Mouse (Mus musculus) CH12.LX (cell line): ENCODE results near the gene Fgfr3. TPM values are rescaled to one million over a fixed set of nuclear protein-coding genes. Genes with fewer than 3 reads are reported as not detected.

Source experiments
- DNase-seq: peaks from one replicate; pipeline ENCODE4 v3.0.0-alpha.2; 2013; ENCODE audit errors: extremely low read depth
- H3K27ac ChIP-seq: 2 replicates; pipeline ENCODE4 v1.5.1; 2012; ENCODE audit warnings: low read depth, mild to moderate bottlenecking, control low read depth, moderate library complexity; ENCODE audit not compliant: insufficient read depth
- H3K27me3 ChIP-seq: replicated peaks from 2 replicates; pipeline ENCODE3; 2012; ENCODE audit warnings: inconsistent platforms
- H3K36me3 ChIP-seq, 2 experiments: replicated peaks in 1 of 2; 2 replicates each; pipeline versions ENCODE3 to v1.6.1; 2012; ENCODE audit warnings: inconsistent platforms in 1 of 2, low read length in 1 of 2, mild to moderate bottlenecking in 1 of 2, mixed read lengths in 1 of 2, moderate library complexity in 1 of 2; ENCODE audit not compliant: control insufficient read depth in 1 of 2, insufficient read depth in 1 of 2
- H3K4me1 ChIP-seq, 2 experiments: 2 replicates each; pipeline ENCODE4 v1.6.1; 2012; ENCODE audit warnings: inconsistent platforms in 1 of 2, moderate library complexity in 1 of 2; ENCODE audit not compliant: insufficient read depth in 2 of 2, control insufficient read depth in 1 of 2
- H3K4me2 ChIP-seq: 2 replicates; pipeline ENCODE4 v1.6.1; 2012; ENCODE audit warnings: low read depth, mild to moderate bottlenecking, control low read depth; ENCODE audit not compliant: poor library complexity, insufficient read depth, severe bottlenecking
- H3K4me3 ChIP-seq, 3 experiments: fragments of 150-350 bp in 1 of 3; sonication (generic) in 1 of 3; replicated peaks in 1 of 3; 2 replicates each; pipeline versions ENCODE3 to v1.5.1; 2011 to 2012; ENCODE audit warnings: low read depth in 2 of 3, low read length in 2 of 3, mild to moderate bottlenecking in 2 of 3, moderate library complexity in 2 of 3, control low read depth in 1 of 3, improper control_type of control experiment in 1 of 3, inconsistent platforms in 1 of 3, mixed read lengths in 1 of 3; ENCODE audit not compliant: poor library complexity in 1 of 3
- H3K79me2 ChIP-seq: replicated peaks from 2 replicates; pipeline ENCODE4 v1.6.1; 2012; ENCODE audit warnings: mild to moderate bottlenecking, moderate library complexity; ENCODE audit not compliant: control insufficient read depth, poor library complexity, insufficient read depth, severe bottlenecking; ENCODE audit errors: extremely low read depth
- H3K9ac ChIP-seq: 2 replicates; pipeline ENCODE4 v1.6.1; 2012; ENCODE audit warnings: low read depth, mild to moderate bottlenecking, control low read depth, moderate library complexity; ENCODE audit not compliant: insufficient read depth
- H3K9me3 ChIP-seq: replicated peaks from 2 replicates; pipeline ENCODE3; 2012; ENCODE audit warnings: low read length, inconsistent platforms, mixed read lengths
- BHLHE40 ChIP-seq: IDR thresholded peaks from 2 replicates; pipeline ENCODE4 v1.6.1; 2011; ENCODE audit warnings: mild to moderate bottlenecking, low read depth, low read length, improper control_type of control experiment
- CHD1 ChIP-seq: IDR thresholded peaks from 2 replicates; pipeline ENCODE4 v1.6.1; 2012; ENCODE audit warnings: low read depth, low read length, improper control_type of control experiment, inconsistent platforms
- CHD2 ChIP-seq: IDR thresholded peaks from 2 replicates; pipeline ENCODE4 v1.6.1; 2011; ENCODE audit warnings: low read length, improper control_type of control experiment
- EP300 ChIP-seq: IDR thresholded peaks from 2 replicates; pipeline ENCODE4 v1.6.1; 2011; ENCODE audit warnings: low read length, improper control_type of control experiment
- ETS1 ChIP-seq: conservative IDR thresholded peaks from 2 replicates; pipeline ENCODE4 v1.6.1; 2012; ENCODE audit warnings: low read depth, mild to moderate bottlenecking, inconsistent platforms, low read length, improper control_type of control experiment, moderate library complexity
- HCFC1 ChIP-seq: IDR thresholded peaks from 2 replicates; pipeline ENCODE4 v1.6.1; 2012; ENCODE audit warnings: low read depth, mild to moderate bottlenecking, inconsistent platforms, low read length, improper control_type of control experiment
- IRF4 ChIP-seq: IDR thresholded peaks from 2 replicates; pipeline ENCODE4 v1.6.1; 2014; ENCODE audit warnings: low read depth, mild to moderate bottlenecking, inconsistent platforms, low read length, improper control_type of control experiment
- JUN ChIP-seq: IDR thresholded peaks from 2 replicates; pipeline ENCODE4 v1.6.1; 2011; ENCODE audit warnings: low read depth, mild to moderate bottlenecking, low read length, improper control_type of control experiment, moderate library complexity; ENCODE audit not compliant: insufficient read depth
- JUND ChIP-seq: conservative IDR thresholded peaks from 2 replicates; pipeline ENCODE4 v1.6.1; 2011; ENCODE audit warnings: low read depth, low read length, improper control_type of control experiment
- KAT2A ChIP-seq: IDR thresholded peaks from 2 replicates; pipeline ENCODE4 v1.6.1; 2012; ENCODE audit warnings: low read length, improper control_type of control experiment, inconsistent platforms; ENCODE audit not compliant: insufficient replicate concordance
- MAX ChIP-seq: IDR thresholded peaks from 2 replicates; pipeline ENCODE4 v1.6.1; 2011; ENCODE audit warnings: low read length, improper control_type of control experiment
- MAZ ChIP-seq: IDR thresholded peaks from 2 replicates; pipeline ENCODE4 v1.6.1; 2012; ENCODE audit warnings: low read depth, mild to moderate bottlenecking, inconsistent platforms, low read length, improper control_type of control experiment, moderate library complexity
- MEF2A ChIP-seq: IDR thresholded peaks from 2 replicates; pipeline ENCODE4 v1.6.1; 2014; ENCODE audit warnings: low read depth, mild to moderate bottlenecking, inconsistent platforms, low read length, improper control_type of control experiment, borderline replicate concordance
- MXI1 ChIP-seq: IDR thresholded peaks from 2 replicates; pipeline ENCODE4 v1.6.1; 2011; ENCODE audit warnings: mild to moderate bottlenecking, low read depth, low read length, improper control_type of control experiment
- MYC ChIP-seq: IDR thresholded peaks from 2 replicates; pipeline ENCODE4 v1.6.1; 2011; ENCODE audit warnings: low read depth, mild to moderate bottlenecking, improper control_type of control experiment, low read length
- NELFE ChIP-seq: IDR thresholded peaks from 2 replicates; pipeline ENCODE4 v1.6.1; 2011; ENCODE audit warnings: low read depth, low read length, improper control_type of control experiment
- PAX5 ChIP-seq: IDR thresholded peaks from 2 replicates; pipeline ENCODE4 v1.6.1; 2012; ENCODE audit warnings: low read length, inconsistent platforms, mixed read lengths
- POLR2A ChIP-seq: IDR thresholded peaks from 2 replicates; pipeline ENCODE4 v1.6.1; 2011; ENCODE audit warnings: low read depth, mild to moderate bottlenecking, improper control_type of control experiment, low read length
- POLR2AphosphoS2 ChIP-seq: IDR thresholded peaks from 2 replicates; pipeline ENCODE4 v1.6.1; 2011; ENCODE audit warnings: low read depth, low read length, improper control_type of control experiment
- RAD21 ChIP-seq: IDR thresholded peaks from 2 replicates; pipeline ENCODE4 v1.6.1; 2011; ENCODE audit warnings: low read depth, mild to moderate bottlenecking, low read length, improper control_type of control experiment, moderate library complexity
- RCOR1 ChIP-seq: conservative IDR thresholded peaks from 2 replicates; pipeline ENCODE4 v1.6.1; 2012; ENCODE audit warnings: low read depth, mild to moderate bottlenecking, inconsistent platforms, low read length, improper control_type of control experiment
- SIN3A ChIP-seq: IDR thresholded peaks from 2 replicates; pipeline ENCODE4 v1.6.1; 2012; ENCODE audit warnings: low read length, improper control_type of control experiment, inconsistent platforms
- SMC3 ChIP-seq: IDR thresholded peaks from 2 replicates; pipeline ENCODE4 v1.6.1; 2011; ENCODE audit warnings: low read depth, low read length, improper control_type of control experiment
- TCF12 ChIP-seq: IDR thresholded peaks from 2 replicates; pipeline ENCODE4 v1.6.1; 2014; ENCODE audit warnings: low read depth, mild to moderate bottlenecking, inconsistent platforms, low read length, improper control_type of control experiment
- UBTF ChIP-seq: IDR thresholded peaks from 2 replicates; pipeline ENCODE4 v1.6.1; 2012; ENCODE audit warnings: low read depth, mild to moderate bottlenecking, inconsistent platforms, low read length, improper control_type of control experiment, moderate library complexity
- USF1 ChIP-seq: IDR thresholded peaks from 2 replicates; pipeline ENCODE4 v1.6.1; 2014; ENCODE audit warnings: low read depth, mild to moderate bottlenecking, inconsistent platforms, low read length, improper control_type of control experiment
- USF2 ChIP-seq: conservative IDR thresholded peaks from 2 replicates; pipeline ENCODE4 v1.6.1; 2011; ENCODE audit warnings: low read depth, low read length, improper control_type of control experiment
- ZC3H11A ChIP-seq: IDR thresholded peaks from 2 replicates; pipeline ENCODE4 v1.6.1; 2012; ENCODE audit warnings: low read depth, mild to moderate bottlenecking, inconsistent platforms, low read length, improper control_type of control experiment
- ZKSCAN1 ChIP-seq: IDR thresholded peaks from 2 replicates; pipeline ENCODE4 v1.6.1; 2012; ENCODE audit warnings: low read depth, inconsistent platforms, low read length, improper control_type of control experiment, borderline replicate concordance
- ZMIZ1 ChIP-seq: IDR thresholded peaks from 2 replicates; pipeline ENCODE4 v1.6.1; 2012; ENCODE audit warnings: low read depth, mild to moderate bottlenecking, inconsistent platforms, low read length, improper control_type of control experiment
- ZNF384 ChIP-seq: IDR thresholded peaks from 2 replicates; pipeline ENCODE4 v1.6.1; 2012; ENCODE audit warnings: low read depth, low read length, improper control_type of control experiment, inconsistent platforms
- dilution Hi-C: fragments of 300-500 bp; cut with MboI; formaldehyde crosslinking; loops from 2 replicates; pipeline ENCODE4 v1.14.3; 2020; ENCODE audit warnings: low sequenced_read_pairs; ENCODE audit not compliant: extremely low pct_unique_long_range_greater_than_20kb, extremely low pct_ligation_motif_present
- in situ Hi-C: fragments of 300-500 bp; cut with MboI; formaldehyde crosslinking; loops from 3 replicates; pipeline ENCODE4 v1.14.3; 2019; ENCODE audit warnings: low sequenced_read_pairs, low pct_ligation_motif_present, low pct_unique_long_range_greater_than_20kb, mixed read lengths
- polyA plus RNA-seq: library from polyadenylated mRNA; unstranded; fragments of >175 nt; gene quantifications from 2 replicates; pipeline ENCODE4 v1.2.1, GENCODE M21; 2012; ENCODE audit warnings: low read depth; ENCODE audit not compliant: insufficient read length
- total RNA-seq, 2 experiments: library from RNA; depleted of rRNA; stranded (reverse); fragments of 300-350 nt in 1 of 2; fragments of >200 nt in 1 of 2; gene quantifications; 2 replicates each; pipeline ENCODE4 v1.2.3; 2012 to 2014

Gene Fgfr3
- total and polyA plus RNA-seq, 3 experiments = 0.19 to 0.76 (median 0.23) TPM

- dilution Hi-C loops (no loop called here), in situ Hi-C loops (loop anchor here (5.0 kb wide), 1 partner anchor 35 kb away; no protein-coding TSS in a partner anchor)
- peak overlapping the region; percentile 58 for H3K4me2 ChIP-seq
- DNase-seq = no peak
- no peaks in the 10 kb centered on the region for H3K79me2 ChIP-seq
- H3K9me3 ChIP-seq = no peaks in the 10 kb centered on the region
- H3K4me3 ChIP-seq = peak overlapping the region; percentile 71 to 93 (median 89)
- 0 out of 2 replicates have a peak overlapping the region, but pooled peaks have one; percentile 8 for H3K27ac ChIP-seq
- H3K27me3 ChIP-seq = no peaks in the 10 kb centered on the region
- peak overlapping the region; percentile 75 for H3K9ac ChIP-seq
- TF ChIP-seq CHD2 = no peak
- no peak for TF ChIP-seq RAD21
- no peak for TF ChIP-seq JUND
- TF ChIP-seq POLR2A = no peak
- TF ChIP-seq BHLHE40 = no peak
- no peak for TF ChIP-seq USF1
- no peak for TF ChIP-seq IRF4
- TF ChIP-seq ZC3H11A = no peak
- TF ChIP-seq MEF2A = no peak
- no peak for TF ChIP-seq NELFE
- no peak for TF ChIP-seq SMC3
- TF ChIP-seq MAZ = no peak
- no peak for TF ChIP-seq TCF12
- no peak for TF ChIP-seq MAX
- no peak for TF ChIP-seq JUN
- no peak for TF ChIP-seq USF2
- TF ChIP-seq KAT2A = no peak
- no peak for TF ChIP-seq EP300
- no peak for TF ChIP-seq ZKSCAN1
- no peak for TF ChIP-seq UBTF
- peaks cover 8 to 23% of the 10 kb centered on the region in 2 experiments for H3K36me3 ChIP-seq
- H3K4me1 ChIP-seq = peaks cover 3 to 23% of the 10 kb centered on the region in 2 experiments; a peak in 3 of 4 replicates
Observed at GRCm38 (mm10) chr5:33781964-33782344, 60.5 kb downstream of the Fgfr3 start.

DNA sequence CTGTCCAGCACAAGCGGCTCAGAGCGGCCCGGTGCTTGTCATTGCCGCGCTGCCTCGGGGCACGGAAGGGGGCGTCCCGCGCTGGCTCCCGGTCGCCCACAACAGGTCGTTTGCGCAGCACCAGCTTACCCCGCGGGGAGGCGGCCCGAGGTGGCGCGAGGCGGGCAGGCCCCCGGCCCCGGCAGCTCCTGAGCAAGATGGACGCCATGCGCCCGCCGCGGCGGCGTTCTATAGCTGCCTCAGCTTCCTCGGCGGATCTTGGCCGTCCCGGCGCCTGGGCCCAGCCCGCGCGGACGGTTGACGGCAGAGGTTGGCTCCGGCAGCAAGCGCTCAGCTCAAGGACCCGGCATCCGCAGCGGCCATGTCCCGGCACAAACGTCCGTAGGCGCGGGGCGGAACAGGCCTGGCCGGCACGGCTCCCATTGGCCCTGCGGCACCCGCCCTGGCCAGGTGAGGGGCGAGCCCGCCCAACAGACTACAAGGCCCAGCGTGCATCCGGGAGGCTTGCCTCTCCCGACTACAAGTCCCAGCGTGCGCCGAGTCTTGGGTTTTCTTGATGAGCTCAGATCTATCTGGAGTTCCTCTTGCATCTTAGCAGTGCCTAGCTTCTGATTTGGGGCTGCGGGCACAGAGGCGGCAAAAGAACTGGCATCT, 61.0 kb downstream of the Fgfr3 start, which contains the start of gene Letm1:
TSS of gene Letm1 (minus strand) at position 473 of the 654 bp plus-strand sequence.
- H3K4me3 ChIP-seq = peak within 1 kb of the TSS; percentile 71 to 93 (median 89)
- no peaks in the 10 kb centered on the region for H3K27me3 ChIP-seq
- no peaks in the 10 kb centered on the region for H3K79me2 ChIP-seq
- peaks cover 5 to 18% of the 10 kb centered on the region in 2 experiments for H3K36me3 ChIP-seq
- H3K9me3 ChIP-seq = no peaks in the 10 kb centered on the region
- peaks cover 3 to 23% of the 10 kb centered on the region in 2 experiments; a peak in 3 of 4 replicates for H3K4me1 ChIP-seq
- DNase-seq = peak; percentile 95
- H3K4me2 ChIP-seq = peak within 1 kb of the TSS; percentile 58
- dilution Hi-C loops = no loop called here
- peak within 1 kb of the TSS; percentile 75 for H3K9ac ChIP-seq
- in situ Hi-C loops = loop anchor here (5.0 kb wide), 1 partner anchor 35 kb away; no protein-coding TSS in a partner anchor
- peak within 1 kb of the TSS; percentile 8; the same call in 1 of the 2 replicates for H3K27ac ChIP-seq
- TF ChIP-seq MYC (no peak), ZMIZ1 (no peak; the same call in 1 of the 2 replicates), USF1 (no peak; the same call in 1 of the 2 replicates), HCFC1 (peak; percentile 97), ETS1 (no peak), JUN (no peak), UBTF (peak; percentile 84; the same call in 1 of the 2 replicates), ZNF384 (no peak), POLR2A (peak; percentile 91), RCOR1 (no peak), MXI1 (0 out of 2 replicates have a peak, but pooled peaks have one; percentile 76), MAX (no peak; the same call in 1 of the 2 replicates), NELFE (peak; percentile 83), JUND (no peak), SIN3A (peak; percentile 72), IRF4 (peak; percentile 6; the same call in 1 of the 2 replicates), RAD21 (no peak), ZKSCAN1 (no peak), PAX5 (no peak), MAZ (no peak), POLR2AphosphoS2 (no peak), CHD1 (no peak)
